Mouse (Mus musculus): Measurements from ENCODE around the gene Cnnm2. TPM values are rescaled to one million over a fixed set of nuclear protein-coding genes. Genes with fewer than 3 reads are reported as not detected.

Cnnm2 gene
- polyA plus RNA-seq (2012; rRNA removed), result 2.7 and 5.6 TPM in 2 replicates

GRCm38 (mm10) chr19:46761247-46761946 is at the start of gene Cnnm2:
Gene Cnnm2 (plus strand): TSS chr19:46761596.

Other genes with a start within 250 kb of the Cnnm2 start
- gene Arl3, start 188.4 kb upstream of the Cnnm2 start, polyA plus RNA-seq (2012; rRNA removed), result 2.3 and 2.7 TPM in 2 replicates
- gene Sfxn2, start 188.2 kb upstream of the Cnnm2 start, polyA plus RNA-seq (2012; rRNA removed), result 1.1 and 1.8 TPM in 2 replicates
- gene Wbp1l, start 162.5 kb upstream of the Cnnm2 start, polyA plus RNA-seq (2012; rRNA removed), result 36.8 and 41.6 TPM in 2 replicates
- gene Cyp17a1, start 88.4 kb upstream of the Cnnm2 start, polyA plus RNA-seq (2012; rRNA removed), result 0.05 and 0.10 TPM in 2 replicates
- 1.00 and 1.5 TPM in 2 replicates for gene Borcs7, start 71.7 kb upstream of the Cnnm2 start, polyA plus RNA-seq (2012; rRNA removed)
- 2.1 and 2.7 TPM in 2 replicates for gene As3mt, start 54.1 kb upstream of the Cnnm2 start, polyA plus RNA-seq (2012; rRNA removed)

All from stomach, adult 2 months (tissue).